Mouse (Mus musculus) MEL (cell line): ENCODE data around the gene Prx. TPM values are rescaled to one million over a fixed set of nuclear protein-coding genes. Genes with fewer than 3 reads are reported as not detected.

Source experiments
- DNase-seq: peaks from one replicate; pipeline ENCODE4 v3.0.0; 2011; ENCODE audit warnings: low read depth, low spot score
- H3K27ac ChIP-seq: 2 replicates; pipeline ENCODE4 v1.5.1; 2012; ENCODE audit warnings: low read depth, mild to moderate bottlenecking, control low read depth, low read length, moderate library complexity; ENCODE audit not compliant: control insufficient read depth
- H3K27me3 ChIP-seq, 2 experiments: fragments of 150-350 bp in 1 of 2; sonication (generic) in 1 of 2; 2 replicates each; pipeline ENCODE4 v1.6.1; 2012; ENCODE audit warnings: low read length in 2 of 2, mild to moderate bottlenecking in 2 of 2, improper control_type of control experiment in 1 of 2, moderate library complexity in 1 of 2; ENCODE audit not compliant: insufficient read depth in 2 of 2, control insufficient read depth in 1 of 2
- H3K36me3 ChIP-seq, 2 experiments: 2 replicates each; pipeline ENCODE4 v1.6.1; 2012 to 2014; ENCODE audit warnings: low read length in 2 of 2, improper control_type of control experiment in 1 of 2, inconsistent platforms in 1 of 2, mild to moderate bottlenecking in 1 of 2; ENCODE audit not compliant: insufficient read depth in 2 of 2, control insufficient read depth in 1 of 2
- H3K4me1 ChIP-seq, 2 experiments: fragments of 150-350 bp in 1 of 2; sonication (generic) in 1 of 2; 2 replicates each; pipeline ENCODE4 v1.6.1; 2012; ENCODE audit warnings: low read length in 2 of 2, improper control_type of control experiment in 1 of 2, mild to moderate bottlenecking in 1 of 2; ENCODE audit not compliant: insufficient read depth in 2 of 2, control insufficient read depth in 1 of 2
- H3K4me3 ChIP-seq, 2 experiments: fragments of 150-350 bp in 1 of 2; sonication (generic) in 1 of 2; 2 replicates each; pipeline ENCODE4 v1.5.1; 2012; ENCODE audit warnings: low read depth in 2 of 2, low read length in 2 of 2, mild to moderate bottlenecking in 2 of 2, moderate library complexity in 2 of 2, control low read depth in 1 of 2, improper control_type of control experiment in 1 of 2; ENCODE audit not compliant: control insufficient read depth in 1 of 2, insufficient read depth in 1 of 2
- H3K79me2 ChIP-seq: 2 replicates; pipeline ENCODE4 v1.6.1; 2012; ENCODE audit warnings: mild to moderate bottlenecking, low read length, moderate library complexity; ENCODE audit not compliant: control insufficient read depth, poor library complexity, insufficient read depth
- H3K9ac ChIP-seq: 2 replicates; pipeline ENCODE4 v1.6.1; 2012; ENCODE audit warnings: low read depth, mild to moderate bottlenecking, control low read depth, low read length, moderate library complexity; ENCODE audit not compliant: control insufficient read depth, poor library complexity, severe bottlenecking
- H3K9me3 ChIP-seq: fragments of 150-350 bp; sonication (generic); replicated peaks from 2 replicates; pipeline ENCODE4 v1.6.1; 2012; ENCODE audit warnings: mild to moderate bottlenecking, low read length, improper control_type of control experiment, moderate library complexity; ENCODE audit not compliant: insufficient read depth
- BHLHE40 ChIP-seq: IDR thresholded peaks from 2 replicates; pipeline ENCODE4 v1.6.1; 2012; ENCODE audit warnings: low read depth, mild to moderate bottlenecking, inconsistent platforms, low read length, improper control_type of control experiment, borderline replicate concordance
- CHD1 ChIP-seq: IDR thresholded peaks from 2 replicates; pipeline ENCODE4 v1.6.1; 2012; ENCODE audit warnings: low read depth, mild to moderate bottlenecking, inconsistent platforms, low read length, improper control_type of control experiment
- CHD2 ChIP-seq: IDR thresholded peaks from 2 replicates; pipeline ENCODE4 v1.6.1; 2011; ENCODE audit warnings: low read length, improper control_type of control experiment
- CTCF ChIP-seq, 3 experiments: IDR thresholded peaks in 2 of 3; conservative IDR thresholded peaks in 1 of 3; 2 replicates each; pipeline ENCODE4 v1.5.1; 2011 to 2012; ENCODE audit warnings: low read length in 3 of 3, low read depth in 2 of 3, mild to moderate bottlenecking in 2 of 3, improper control_type of control experiment in 1 of 3, inconsistent platforms in 1 of 3, mixed read lengths in 1 of 3, moderate library complexity in 1 of 3; ENCODE audit not compliant: control insufficient read depth in 1 of 3, insufficient read depth in 1 of 3, poor library complexity in 1 of 3, severe bottlenecking in 1 of 3
- E2F4 ChIP-seq: IDR thresholded peaks from 2 replicates; pipeline ENCODE4 v1.6.1; 2011; ENCODE audit warnings: low read depth, low read length, improper control_type of control experiment, borderline replicate concordance
- ELF1 ChIP-seq: IDR thresholded peaks from 2 replicates; pipeline ENCODE4 v1.6.1; 2014; ENCODE audit warnings: low read depth, mild to moderate bottlenecking, inconsistent platforms, low read length, improper control_type of control experiment, moderate library complexity
- EP300 ChIP-seq, 2 experiments: IDR thresholded peaks; 2 replicates each; pipeline ENCODE4 v1.6.1; 2011; ENCODE audit warnings: improper control_type of control experiment in 2 of 2, low read length in 2 of 2, low read depth in 1 of 2, mild to moderate bottlenecking in 1 of 2
- GABPA ChIP-seq: IDR thresholded peaks from 2 replicates; pipeline ENCODE4 v1.6.1; 2012; ENCODE audit warnings: low read depth, mild to moderate bottlenecking, inconsistent platforms, low read length, improper control_type of control experiment, moderate library complexity
- GATA1 ChIP-seq: IDR thresholded peaks from 2 replicates; pipeline ENCODE4 v1.6.1; 2011; ENCODE audit warnings: low read depth, low read length, improper control_type of control experiment
- HCFC1 ChIP-seq: IDR thresholded peaks from 2 replicates; pipeline ENCODE4 v1.6.1; 2012; ENCODE audit warnings: low read depth, mild to moderate bottlenecking, inconsistent platforms, low read length, improper control_type of control experiment, moderate library complexity
- JUND ChIP-seq: IDR thresholded peaks from 2 replicates; pipeline ENCODE4 v1.6.1; 2011; ENCODE audit warnings: low read depth, mild to moderate bottlenecking, improper control_type of control experiment, low read length
- KAT2A ChIP-seq: conservative IDR thresholded peaks from 2 replicates; pipeline ENCODE4 v1.6.1; 2012; ENCODE audit warnings: low read depth, low read length, improper control_type of control experiment, inconsistent platforms
- MAFK ChIP-seq: IDR thresholded peaks from 2 replicates; pipeline ENCODE4 v1.6.1; 2011; ENCODE audit warnings: low read depth, mild to moderate bottlenecking, low read length, improper control_type of control experiment, borderline replicate concordance
- MAX ChIP-seq: IDR thresholded peaks from 2 replicates; pipeline ENCODE4 v1.6.1; 2011; ENCODE audit warnings: low read length, improper control_type of control experiment
- MAZ ChIP-seq: IDR thresholded peaks from 2 replicates; pipeline ENCODE4 v1.6.1; 2012; ENCODE audit warnings: low read depth, mild to moderate bottlenecking, inconsistent platforms, low read length, improper control_type of control experiment
- MEF2A ChIP-seq: IDR thresholded peaks from 2 replicates; pipeline ENCODE4 v1.6.1; 2014; ENCODE audit warnings: low read depth, mild to moderate bottlenecking, inconsistent platforms, low read length, improper control_type of control experiment; ENCODE audit not compliant: poor library complexity, insufficient replicate concordance, severe bottlenecking; ENCODE audit errors: extremely low read depth
- MXI1 ChIP-seq: IDR thresholded peaks from 2 replicates; pipeline ENCODE4 v1.6.1; 2011; ENCODE audit warnings: mild to moderate bottlenecking, low read depth, low read length, improper control_type of control experiment
- MYB ChIP-seq: IDR thresholded peaks from 2 replicates; pipeline ENCODE4 v1.6.1; 2011; ENCODE audit warnings: mild to moderate bottlenecking, low read depth, low read length, improper control_type of control experiment
- MYC ChIP-seq: IDR thresholded peaks from 2 replicates; pipeline ENCODE4 v1.6.1; 2011; ENCODE audit warnings: low read depth, mild to moderate bottlenecking, low read length, improper control_type of control experiment, moderate library complexity
- NELFE ChIP-seq: IDR thresholded peaks from 2 replicates; pipeline ENCODE4 v1.6.1; 2011; ENCODE audit warnings: low read depth, low read length, improper control_type of control experiment
- NRF1 ChIP-seq: IDR thresholded peaks from 2 replicates; pipeline ENCODE4 v1.6.1; 2014; ENCODE audit warnings: low read depth, mild to moderate bottlenecking, inconsistent platforms, low read length, improper control_type of control experiment, moderate library complexity; ENCODE audit not compliant: poor library complexity, insufficient read depth, severe bottlenecking
- POLR2A ChIP-seq, 2 experiments: IDR thresholded peaks; 2 replicates each; pipeline ENCODE4 v1.6.1; 2011 to 2012; ENCODE audit warnings: low read length in 2 of 2, mild to moderate bottlenecking in 2 of 2, control low read depth in 1 of 2, improper control_type of control experiment in 1 of 2, low read depth in 1 of 2, moderate library complexity in 1 of 2; ENCODE audit not compliant: control insufficient read depth in 1 of 2, insufficient read depth in 1 of 2, poor library complexity in 1 of 2
- POLR2AphosphoS2 ChIP-seq: IDR thresholded peaks from 2 replicates; pipeline ENCODE4 v1.6.1; 2011; ENCODE audit warnings: low read length, improper control_type of control experiment
- POLR2AphosphoS5 ChIP-seq: IDR thresholded peaks from 2 replicates; pipeline ENCODE4 v1.6.1; 2012; ENCODE audit warnings: low read depth, borderline replicate concordance, mild to moderate bottlenecking, inconsistent platforms, low read length, moderate library complexity, mixed read lengths
- RAD21 ChIP-seq: IDR thresholded peaks from 2 replicates; pipeline ENCODE4 v1.6.1; 2011; ENCODE audit warnings: mild to moderate bottlenecking, low read depth, low read length, improper control_type of control experiment
- RCOR1 ChIP-seq: IDR thresholded peaks from 2 replicates; pipeline ENCODE4 v1.6.1; 2012; ENCODE audit warnings: low read depth, mild to moderate bottlenecking, inconsistent platforms, low read length, improper control_type of control experiment
- SIN3A ChIP-seq: IDR thresholded peaks from 2 replicates; pipeline ENCODE4 v1.6.1; 2012; ENCODE audit warnings: low read length, improper control_type of control experiment, inconsistent platforms
- SMC3 ChIP-seq: IDR thresholded peaks from 2 replicates; pipeline ENCODE4 v1.6.1; 2011; ENCODE audit warnings: low read depth, low read length, improper control_type of control experiment
- TAL1 ChIP-seq: IDR thresholded peaks from 2 replicates; pipeline ENCODE4 v1.6.1; 2012; ENCODE audit warnings: mild to moderate bottlenecking, inconsistent platforms, low read length, moderate library complexity, mixed read lengths
- TBP ChIP-seq: IDR thresholded peaks from 2 replicates; pipeline ENCODE4 v1.8.0; 2011; ENCODE audit warnings: low read depth, low read length, improper control_type of control experiment
- TCF12 ChIP-seq: IDR thresholded peaks from 2 replicates; pipeline ENCODE4 v1.6.1; 2014; ENCODE audit warnings: low read depth, mild to moderate bottlenecking, inconsistent platforms, low read length, improper control_type of control experiment, moderate library complexity
- UBTF ChIP-seq: IDR thresholded peaks from 2 replicates; pipeline ENCODE4 v1.6.1; 2012; ENCODE audit warnings: low read depth, mild to moderate bottlenecking, inconsistent platforms, low read length, improper control_type of control experiment, moderate library complexity, borderline replicate concordance; ENCODE audit not compliant: insufficient read depth
- USF1 ChIP-seq: IDR thresholded peaks from 2 replicates; pipeline ENCODE4 v1.6.1; 2014; ENCODE audit warnings: low read depth, mild to moderate bottlenecking, inconsistent platforms, low read length, improper control_type of control experiment, moderate library complexity
- USF2 ChIP-seq, 2 experiments: IDR thresholded peaks; 2 replicates each; pipeline ENCODE4 v1.6.1; 2011 to 2012; ENCODE audit warnings: improper control_type of control experiment in 2 of 2, low read length in 2 of 2, borderline replicate concordance in 1 of 2, inconsistent platforms in 1 of 2, low read depth in 1 of 2, mild to moderate bottlenecking in 1 of 2; ENCODE audit not compliant: insufficient read depth in 1 of 2
- ZC3H11A ChIP-seq: IDR thresholded peaks from 2 replicates; pipeline ENCODE4 v1.6.1; 2012; ENCODE audit warnings: low read depth, mild to moderate bottlenecking, inconsistent platforms, low read length, improper control_type of control experiment
- ZMIZ1 ChIP-seq: IDR thresholded peaks from 2 replicates; pipeline ENCODE4 v1.6.1; 2012; ENCODE audit warnings: low read depth, mild to moderate bottlenecking, inconsistent platforms, low read length, improper control_type of control experiment, moderate library complexity
- polyA plus RNA-seq, 2 experiments: library from polyadenylated mRNA; stranded (reverse) in 1 of 2; unstranded in 1 of 2; fragments of >175 nt in 1 of 2; fragments of >200 nt in 1 of 2; gene quantifications; 2 replicates each; pipeline versions ENCODE4 v1.2.1 to v1.2.4; 2012; ENCODE audit warnings: low replicate concordance in 2 of 2, low read depth in 1 of 2; ENCODE audit not compliant: insufficient read length in 2 of 2, insufficient read depth in 1 of 2, missing spikeins in 1 of 2
- total RNA-seq: library from RNA; depleted of rRNA; stranded (reverse); fragments of 300-350 nt; gene quantifications from 2 replicates; pipeline ENCODE4 v1.2.3, GENCODE M21; 2012

The Prx gene
- total and polyA plus RNA-seq, 3 experiments, result 0.39 to 1.4 TPM; not detected in 1

GRCm38 (mm10) chr7:27474490-27474954 is 24.6 kb upstream of the Prx start:
- Histone ChIP-seq H3K4me1 (peaks cover 2 to 14% of the 10 kb centered on the region in 2 experiments; a peak in 3 of 4 replicates), H3K27ac (peak overlapping the region; percentile 64), H3K36me3 (peaks cover 0 to 10% of the 10 kb centered on the region in 2 experiments; a peak in 2 of 4 replicates), H3K9ac (peak overlapping the region; percentile 66), H3K9me3 (no peaks in the 10 kb centered on the region), H3K27me3 (no peaks in the 10 kb centered on the region), H3K79me2 (no peaks in the 10 kb centered on the region; the same call in 1 of the 2 replicates), H3K4me3 (peak overlapping the region; percentile 75 to 97)
- DNase-seq, result peak; percentile 99
- peak; percentile 46; the same call in 1 of the 2 replicates for TF ChIP-seq NELFE
- TF ChIP-seq MYB, result no peak
- TF ChIP-seq MXI1, result peak; percentile 76
- no peak for TF ChIP-seq TAL1
- TF ChIP-seq ZC3H11A, result no peak
- TF ChIP-seq MAX, result peak; percentile 73
- no peak for TF ChIP-seq E2F4
- TF ChIP-seq POLR2AphosphoS2, result no peak
- TF ChIP-seq GABPA, result peak; percentile 33; the same call in 1 of the 2 replicates
- TF ChIP-seq USF2 (IDR thresholded peaks at IDR 0.05; ENCODE audit: borderline replicate concordance in 1 of 2, insufficient read depth in 1 of 2, low read depth in 1 of 2, low read length in 2 of 2), result no peak
- TF ChIP-seq TCF12, result peak; percentile 81; the same call in 1 of the 2 replicates
- no peak for TF ChIP-seq MAFK
- TF ChIP-seq HCFC1, result peak; percentile 99
- TF ChIP-seq ZMIZ1, result 0 out of 2 replicates have a peak, but pooled peaks have one; percentile 64
- 0 out of 2 replicates have a peak, but pooled peaks have one; percentile 55 for TF ChIP-seq MEF2A
- TF ChIP-seq POLR2A (IDR thresholded peaks at IDR 0.05; ENCODE audit: control insufficient read depth in 1 of 2, insufficient read depth in 1 of 2, low read depth in 1 of 2, low read length in 2 of 2, poor library complexity in 1 of 2), result peak in 1 of 2 experiments; percentile 73; a peak in 2 of 4 replicates
- TF ChIP-seq RAD21, result peak; percentile 33
- TF ChIP-seq SMC3, result peak; percentile 41; the same call in 1 of the 2 replicates
- TF ChIP-seq CTCF (IDR thresholded peaks at IDR 0.05 in 2 of 3, conservative IDR thresholded peaks at IDR 0.05 in 1 of 3; ENCODE audit: control insufficient read depth in 1 of 3, insufficient read depth in 1 of 3, low read depth in 2 of 3, low read length in 3 of 3, poor library complexity in 1 of 3, severe bottlenecking in 1 of 3), result peak; percentile 56 to 81 (median 64)
- TF ChIP-seq TBP, result peak; percentile 89
- peak in 1 of 2 experiments; percentile 56; a peak in 3 of 4 replicates for TF ChIP-seq EP300 (IDR thresholded peaks at IDR 0.05; ENCODE audit: low read depth in 1 of 2, low read length in 2 of 2)
- TF ChIP-seq NRF1, result peak; percentile 99; the same call in 1 of the 2 replicates
- TF ChIP-seq RCOR1, result peak; percentile 51; the same call in 1 of the 2 replicates
- peak; percentile 83; the same call in 1 of the 2 replicates for TF ChIP-seq SIN3A
- no peak for TF ChIP-seq UBTF
- no peak for TF ChIP-seq GATA1
- peak; percentile 75 for TF ChIP-seq ELF1
- TF ChIP-seq USF1, result 0 out of 2 replicates have a peak, but pooled peaks have one; percentile 35
- no peak for TF ChIP-seq CHD1
- no peak for TF ChIP-seq POLR2AphosphoS5
- TF ChIP-seq JUND, result no peak
- peak; percentile 90 for TF ChIP-seq KAT2A
- TF ChIP-seq CHD2, result peak; percentile 90
- TF ChIP-seq MAZ, result peak; percentile 94
- peak; percentile 75; the same call in 1 of the 2 replicates for TF ChIP-seq BHLHE40
- peak; percentile 79; the same call in 1 of the 2 replicates for TF ChIP-seq MYC
